Comparison of ENCODE assay signal across 8 mouse cellular contexts in the genomic region with DNA sequence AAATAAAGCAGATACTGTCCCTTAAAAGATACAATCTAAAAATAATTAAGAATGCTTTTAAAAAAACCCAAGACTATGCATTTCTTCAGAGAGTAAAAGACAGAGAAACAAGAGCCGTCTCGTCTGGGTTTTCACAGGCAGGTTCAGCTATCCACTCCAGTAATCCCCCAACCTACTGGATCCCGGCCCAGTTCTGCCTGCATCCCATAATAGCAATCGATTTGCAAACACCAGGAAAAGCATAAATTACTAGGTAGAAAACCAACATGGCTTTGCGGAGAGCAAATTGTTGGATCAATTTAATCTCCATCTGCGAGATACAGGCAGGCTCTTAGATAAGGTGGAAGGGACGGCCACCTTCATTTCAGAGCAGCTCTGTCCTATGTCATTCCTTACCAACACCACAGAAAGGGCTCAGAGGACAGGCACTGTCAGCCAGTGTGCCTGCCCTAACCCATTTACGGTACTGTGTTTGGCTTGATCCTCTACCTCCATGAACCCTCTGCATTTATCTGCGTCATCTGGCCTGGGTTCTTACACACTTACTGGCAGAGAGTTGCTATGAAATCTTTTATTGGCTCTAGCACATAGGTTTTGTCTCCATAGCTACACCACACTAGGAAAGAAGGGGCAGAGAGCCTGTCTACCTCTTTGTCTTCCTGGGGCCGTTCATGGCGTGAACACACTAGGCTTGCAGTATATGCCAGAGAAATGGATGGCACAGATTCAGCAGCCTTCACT.
A peak's percentile ranks its signal among the peaks of the same experiment; 100 is the strongest.
DNase-seq lines count a peak whose midpoint lies in the region; ATAC-seq lines count a peak whose summit lies in the region.

No protein-coding gene starts in this region.

- H3K4me3 ChIP-seq in heart, embryonic 10.5 days = no peak overlapping the region
- no peak overlapping the region for H3K4me3 ChIP-seq in neural tube, embryonic 11.5 days (ENCODE audit: low read depth, low read length)
- no peak overlapping the region for H3K4me3 ChIP-seq in intestine, embryonic 15.5 days (replicated peaks)
- H3K4me3 ChIP-seq in stomach, embryonic 15.5 days (replicated peaks) = no peak overlapping the region

- no peak overlapping the region for H3K9ac ChIP-seq in neural tube, embryonic 11.5 days (ENCODE audit: low read length)
- no peak overlapping the region for H3K9ac ChIP-seq in intestine, embryonic 15.5 days
- H3K9ac ChIP-seq in stomach, embryonic 15.5 days = no peak overlapping the region

- no peak for ATAC-seq in neural tube, embryonic 11.5 days (ENCODE audit: insufficient read depth, low FRiP score, low TSS enrichment)
- ATAC-seq in intestine, embryonic 15.5 days = peak; percentile 24; the same call in 1 of the 2 replicates
- ATAC-seq in stomach, embryonic 15.5 days (ENCODE audit: insufficient read depth, low FRiP score, low read depth) = peak; percentile 58

- H3K4me1 ChIP-seq in heart, embryonic 10.5 days = peaks cover 42% of the 10 kb centered on the region
- no peaks in the 10 kb centered on the region for H3K4me1 ChIP-seq in neural tube, embryonic 11.5 days (ENCODE audit: control insufficient read depth, insufficient read depth, low read length)
- peaks cover 11% of the 10 kb centered on the region for H3K4me1 ChIP-seq in intestine, embryonic 15.5 days (replicated peaks)
- peaks cover 36% of the 10 kb centered on the region for H3K4me1 ChIP-seq in stomach, embryonic 15.5 days

- 0 out of 2 replicates have a peak, but pooled peaks cover 4% of the 10 kb centered on the region for H3K36me3 ChIP-seq in heart, embryonic 10.5 days
- no peaks in the 10 kb centered on the region for H3K36me3 ChIP-seq in neural tube, embryonic 11.5 days (ENCODE audit: control insufficient read depth, insufficient read depth, low read length)
- no peaks in the 10 kb centered on the region for H3K36me3 ChIP-seq in intestine, embryonic 15.5 days
- H3K36me3 ChIP-seq in stomach, embryonic 15.5 days = no peaks in the 10 kb centered on the region

- H3K4me2 ChIP-seq in neural tube, embryonic 11.5 days (ENCODE audit: low read depth) = no peak overlapping the region
- no peak overlapping the region for H3K4me2 ChIP-seq in intestine, embryonic 15.5 days (replicated peaks)
- H3K4me2 ChIP-seq in stomach, embryonic 15.5 days = no peak overlapping the region

- no peak for DNase-seq in heart, embryonic 10.5 days (ENCODE audit: low spot score)
- no peak for DNase-seq in heart, adult 18-20 months
- DNase-seq in neural tube, embryonic 11.5 days (ENCODE audit: low spot score) = peak; percentile 16
- no peak for DNase-seq in neural tube, embryonic 10.5 days (ENCODE audit: extremely low spot score, low spot score)
- no peak for DNase-seq in urinary bladder, adult 2 months (ENCODE audit: low spot score)
- no peak for DNase-seq in B cell, adult 2 months

- WGBS in heart, embryonic 10.5 days = 51% methylated on average over 11 of the region's 11 CpGs
- WGBS in neural tube, embryonic 11.5 days = 89% methylated on average over 11 of the region's 11 CpGs
- WGBS in intestine, embryonic 15.5 days = 53% methylated on average over 11 of the region's 11 CpGs
- 46% methylated on average over 11 of the region's 11 CpGs for WGBS in stomach, embryonic 15.5 days

- no peaks in the 10 kb centered on the region for H3K27me3 ChIP-seq in heart, embryonic 10.5 days (ENCODE audit: insufficient read depth, poor library complexity, severe bottlenecking)
- no peaks in the 10 kb centered on the region for H3K27me3 ChIP-seq in neural tube, embryonic 11.5 days (ENCODE audit: control insufficient read depth, insufficient read depth, low read length)
- H3K27me3 ChIP-seq in intestine, embryonic 15.5 days (replicated peaks) = no peaks in the 10 kb centered on the region
- no peaks in the 10 kb centered on the region for H3K27me3 ChIP-seq in stomach, embryonic 15.5 days (replicated peaks)

- H3K27ac ChIP-seq in heart, embryonic 10.5 days = peak overlapping the region; percentile 49; the same call in 1 of the 2 replicates
- no peak overlapping the region for H3K27ac ChIP-seq in neural tube, embryonic 11.5 days (ENCODE audit: low read depth, low read length)
- peak overlapping the region; percentile 52; the same call in 1 of the 2 replicates for H3K27ac ChIP-seq in intestine, embryonic 15.5 days
- peak overlapping the region; percentile 49 for H3K27ac ChIP-seq in stomach, embryonic 15.5 days

- H3K9me3 ChIP-seq in heart, embryonic 10.5 days = no peaks in the 10 kb centered on the region
- H3K9me3 ChIP-seq in neural tube, embryonic 11.5 days (ENCODE audit: control insufficient read depth, low read length) = no peaks in the 10 kb centered on the region
- no peaks in the 10 kb centered on the region for H3K9me3 ChIP-seq in intestine, embryonic 15.5 days
- no peaks in the 10 kb centered on the region for H3K9me3 ChIP-seq in stomach, embryonic 15.5 days
